8 mouse cellular contexts compared by ENCODE assay signal in genomic region chr5:24444746-24445427, GRCm38 (mm10). TPM values are rescaled to one million over a fixed set of nuclear protein-coding genes. Genes with fewer than 3 reads are reported as not detected.
DNase-seq lines count a peak whose midpoint lies in the region; ATAC-seq and TF ChIP-seq lines count a peak whose summit lies in the region.

Gene Fastk, minus strand, starts transcription at chr5:24445287.

- peak within 1 kb of the TSS; percentile 85 for H3K4me2 ChIP-seq in kidney, embryonic 15.5 days
- peak within 1 kb of the TSS; percentile 76 for H3K4me2 ChIP-seq in limb, embryonic 15.5 days
- peak within 1 kb of the TSS; percentile 96 for H3K4me2 ChIP-seq in midbrain, postnatal 0 days (ENCODE audit: low read depth, low read length, poor library complexity, severe bottlenecking)

- under 1% methylated on average over 60 of the region's 60 CpGs for WGBS in heart, embryonic 10.5 days
- under 1% methylated on average over 60 of the region's 60 CpGs for WGBS in kidney, embryonic 15.5 days
- WGBS in limb, embryonic 15.5 days, result under 1% methylated on average over 59 of the region's 60 CpGs
- WGBS in midbrain, postnatal 0 days, result under 1% methylated on average over 57 of the region's 60 CpGs

- TF ChIP-seq CTCF in brain, embryonic 14.5 days (IDR thresholded peaks at IDR 0.05; ENCODE audit: borderline replicate concordance, extremely low read depth, insufficient read depth, insufficient read length), result no peak
- peak; percentile 7; the same call in 1 of the 2 replicates for TF ChIP-seq CTCF in midbrain, postnatal 0 days (IDR thresholded peaks at IDR 0.05)

- peak; percentile 75 for TF ChIP-seq POLR2A in brain, embryonic 14.5 days (IDR thresholded peaks at IDR 0.05; ENCODE audit: borderline replicate concordance, extremely low read depth, insufficient read depth, insufficient read length, poor library complexity, severe bottlenecking)

- H3K4me3 ChIP-seq in heart, embryonic 10.5 days, result peak within 1 kb of the TSS; percentile 96
- H3K4me3 ChIP-seq in kidney, embryonic 15.5 days (replicated peaks), result peak within 1 kb of the TSS; percentile 91
- H3K4me3 ChIP-seq in limb, embryonic 15.5 days, result peak within 1 kb of the TSS; percentile 96
- H3K4me3 ChIP-seq in midbrain, postnatal 0 days (ENCODE audit: low read depth, low read length), result peak within 1 kb of the TSS; percentile 68

- no peaks in the 10 kb centered on the region for H3K9me3 ChIP-seq in heart, embryonic 10.5 days
- H3K9me3 ChIP-seq in kidney, embryonic 15.5 days (replicated peaks), result no peaks in the 10 kb centered on the region
- no peaks in the 10 kb centered on the region for H3K9me3 ChIP-seq in limb, embryonic 15.5 days
- no peaks in the 10 kb centered on the region for H3K9me3 ChIP-seq in midbrain, postnatal 0 days (ENCODE audit: low read length)

- peaks cover 42% of the 10 kb centered on the region for H3K36me3 ChIP-seq in heart, embryonic 10.5 days
- peaks cover 40% of the 10 kb centered on the region for H3K36me3 ChIP-seq in kidney, embryonic 15.5 days
- peaks cover 37% of the 10 kb centered on the region for H3K36me3 ChIP-seq in limb, embryonic 15.5 days
- peaks cover 22% of the 10 kb centered on the region for H3K36me3 ChIP-seq in midbrain, postnatal 0 days (ENCODE audit: insufficient read depth, low read length)

- H3K9ac ChIP-seq in kidney, embryonic 15.5 days, result peak within 1 kb of the TSS; percentile 98
- H3K9ac ChIP-seq in limb, embryonic 15.5 days, result peak within 1 kb of the TSS; percentile 98
- H3K9ac ChIP-seq in midbrain, postnatal 0 days (replicated peaks; ENCODE audit: low read length, poor library complexity, severe bottlenecking), result peak within 1 kb of the TSS; percentile 91

- ATAC-seq in erythroblast, adult 5-6 weeks (replicated peaks; ENCODE audit: low FRiP score, poor library complexity, severe bottlenecking), result peak; percentile 88
- peak; percentile 85 for ATAC-seq in kidney, embryonic 15.5 days (replicated peaks; ENCODE audit: low FRiP score)
- ATAC-seq in limb, embryonic 15.5 days (ENCODE audit: insufficient number of reproducible peaks, low FRiP score, low TSS enrichment, low read depth), result peak; percentile 87
- ATAC-seq in midbrain, postnatal 0 days (ENCODE audit: low FRiP score), result peak; percentile 78

- DNase-seq in B cell, adult 2 months, result peak; percentile 93 to 94
- DNase-seq in brain, embryonic 14.5 days (ENCODE audit: low read depth), result peak; percentile 98
- peak; percentile 97 for DNase-seq in heart, embryonic 10.5 days (ENCODE audit: low spot score)
- peak; percentile 95 for DNase-seq in midbrain, postnatal 0 days (ENCODE audit: low spot score)
- peak; percentile 89 to 97 for DNase-seq in spleen, postnatal 10 days (ENCODE audit: low spot score in 2 of 2)

- H3K27me3 ChIP-seq in heart, embryonic 10.5 days (ENCODE audit: insufficient read depth, poor library complexity, severe bottlenecking), result no peaks in the 10 kb centered on the region
- H3K27me3 ChIP-seq in kidney, embryonic 15.5 days, result peaks cover 1% of the 10 kb centered on the region; the same call in 1 of the 2 replicates
- H3K27me3 ChIP-seq in limb, embryonic 15.5 days, result no peaks in the 10 kb centered on the region
- no peaks in the 10 kb centered on the region for H3K27me3 ChIP-seq in midbrain, postnatal 0 days (ENCODE audit: insufficient read depth, low read length)

- peaks cover 41% of the 10 kb centered on the region for H3K4me1 ChIP-seq in heart, embryonic 10.5 days
- H3K4me1 ChIP-seq in kidney, embryonic 15.5 days, result peaks cover 36% of the 10 kb centered on the region
- peaks cover 39% of the 10 kb centered on the region for H3K4me1 ChIP-seq in limb, embryonic 15.5 days
- H3K4me1 ChIP-seq in midbrain, postnatal 0 days (ENCODE audit: insufficient read depth, low read length), result peaks cover 16% of the 10 kb centered on the region

- peak within 1 kb of the TSS; percentile 97 for H3K27ac ChIP-seq in heart, embryonic 10.5 days
- peak within 1 kb of the TSS; percentile 94 for H3K27ac ChIP-seq in kidney, embryonic 15.5 days
- peak within 1 kb of the TSS; percentile 96 for H3K27ac ChIP-seq in limb, embryonic 15.5 days
- H3K27ac ChIP-seq in midbrain, postnatal 0 days (ENCODE audit: low read depth, low read length), result peak within 1 kb of the TSS; percentile 95

RNA-seq across cellular contexts. Expression of gene Fastk, which starts in this region (rescaled TPM):
- polyA plus RNA-seq in brain, embryonic 14.5 days (2012; rRNA removed), result 152 and 248 TPM in 2 replicates
- total RNA-seq in erythroblast, adult 5-6 weeks (2015; ENCODE audit: low replicate concordance), result 9.2 and 25.1 TPM in 2 replicates
- total RNA-seq in erythroblast, adult 5-6 weeks (2017; ENCODE audit: low replicate concordance), result 4.3 and 9.1 TPM in 2 replicates
- polyA plus RNA-seq in heart, embryonic 10.5 days (2016; fragmentation: Nextera tagmentation; extraction: Ambion mirVana), result 156 and 197 TPM in 2 replicates
- polyA plus RNA-seq in kidney, embryonic 15.5 days (2015; fragmentation: Nextera tagmentation; extraction: Ambion mirVana), result 116 and 125 TPM in 2 replicates
- polyA plus RNA-seq in limb, embryonic 15.5 days (2015; fragmentation: Nextera tagmentation; extraction: Ambion mirVana), result 108 and 130 TPM in 2 replicates
- total RNA-seq in midbrain, postnatal 0 days (2014; rRNA removed), result 139 and 174 TPM in 2 replicates
- polyA plus RNA-seq in midbrain, postnatal 0 days (2015; fragmentation: Nextera tagmentation; extraction: Ambion mirVana), result 97.9 and 109 TPM in 2 replicates

Comparison
In these comparisons a context has a peak if more than half of its experiments do, and no peak if none do; other contexts are left out.
1. Peak in every context shown above with its lines: DNase-seq, ATAC-seq, H3K4me3 ChIP-seq and H3K27ac ChIP-seq.